Mouse (Mus musculus) stomach, postnatal 0 days (tissue): ENCODE results near the gene Mtg1. TPM values are rescaled to one million over a fixed set of nuclear protein-coding genes. Genes with fewer than 3 reads are reported as not detected.
A peak's percentile ranks its signal among the peaks of the same experiment; 100 is the strongest.

ENCODE experiments used
- ATAC-seq: fragments of 200-750 bp; cut with Nextera tagmentation; 2 replicates; pipeline ENCODE4 v1.8.0; 2017; ENCODE audit not compliant: low FRiP score, low TSS enrichment
- DNase-seq: peaks from one replicate; pipeline ENCODE4 v3.0.0-alpha.2; 2016; ENCODE audit warnings: low spot score
- H3K27ac ChIP-seq: fragments of 300-500 bp; sonication (generic); replicated peaks from 2 replicates; pipeline ENCODE4 v1.5.1; 2014; ENCODE audit warnings: mild to moderate bottlenecking, control low read depth
- H3K27me3 ChIP-seq: fragments of 300-500 bp; sonication (generic); 2 replicates; pipeline ENCODE4 v1.6.1; 2014; ENCODE audit warnings: low read length; ENCODE audit not compliant: control insufficient read depth, insufficient read depth
- H3K36me3 ChIP-seq: fragments of 300-500 bp; sonication (generic); 2 replicates; pipeline ENCODE4 v1.6.1; 2014; ENCODE audit warnings: low read length, mixed read lengths; ENCODE audit not compliant: control insufficient read depth, insufficient read depth
- H3K4me1 ChIP-seq: fragments of 300-500 bp; sonication (generic); replicated peaks from 2 replicates; pipeline ENCODE4 v1.6.1; 2014; ENCODE audit warnings: antibody characterized with exemption; ENCODE audit not compliant: control insufficient read depth, insufficient read depth
- H3K4me2 ChIP-seq: fragments of 300-500 bp; sonication (generic); replicated peaks from 2 replicates; pipeline ENCODE4 v1.6.1; 2014; ENCODE audit warnings: low read depth, mild to moderate bottlenecking, control low read depth, moderate library complexity
- H3K4me3 ChIP-seq: fragments of 300-500 bp; sonication (generic); 2 replicates; pipeline ENCODE4 v1.5.1; 2014; ENCODE audit warnings: low read depth, low read length, control low read depth
- H3K9ac ChIP-seq: fragments of 300-500 bp; sonication (generic); 2 replicates; pipeline ENCODE4 v1.6.1; 2014; ENCODE audit warnings: mild to moderate bottlenecking, low read length, control low read depth, mixed read lengths
- H3K9me3 ChIP-seq: fragments of 300-500 bp; sonication (generic); 2 replicates; pipeline ENCODE4 v1.6.1; 2016; ENCODE audit warnings: low read length; ENCODE audit not compliant: control insufficient read depth
- CTCF ChIP-seq: IDR thresholded peaks from 2 replicates; pipeline ENCODE4 v1.5.1; 2016; ENCODE audit warnings: antibody characterized with exemption, low read depth, mild to moderate bottlenecking, moderate library complexity
- EP300 ChIP-seq: optimal IDR thresholded peaks from 2 replicates; pipeline ENCODE3; 2016; ENCODE audit warnings: antibody characterized with exemption
- WGBS: fragments of 180-500 bp; shearing (Covaris S2); extraction: QIAGEN DNeasy Blood & Tissue Kit; methylation state at CpG from one replicate; pipeline ENCODE4 v1.1.7; 2014; 5-methylcytosine and 5-hydroxymethylcytosine counted together
- polyA plus RNA-seq: library from polyadenylated mRNA; unstranded; fragments of >200 nt; fragmentation: Nextera tagmentation; extraction: Ambion mirVana; gene quantifications from 2 replicates; pipeline ENCODE4 v1.2.1, GENCODE M21; 2015

Mtg1 gene
- polyA plus RNA-seq, 1 experiment from 2014 or later = 20.6 TPM

GRCm38 (mm10) chr7:140172936-140173335 is 35.6 kb downstream of the Mtg1 start, which contains the start of gene Olfr523:
Gene Olfr523 (plus strand): TSS chr7:140173217.
- Histone ChIP-seq H3K27me3 (no peaks in the 10 kb centered on the region), H3K27ac (no peak within 1 kb of the TSS), H3K4me3 (no peak within 1 kb of the TSS), H3K9me3 (no peaks in the 10 kb centered on the region), H3K4me1 (no peaks in the 10 kb centered on the region), H3K9ac (no peak within 1 kb of the TSS), H3K4me2 (no peak within 1 kb of the TSS), H3K36me3 (no peaks in the 10 kb centered on the region)
- TF ChIP-seq EP300 = no peak
- TF ChIP-seq CTCF = no peak
- ATAC-seq (no peak), DNase-seq (no peak)
- WGBS = 47% methylated on average over 1 of the region's 1 CpGs

GRCm38 (mm10) chr7:140179176-140179575 is 41.8 kb downstream of the Mtg1 start:
- ATAC-seq (no peak), DNase-seq (no peak)
- Histone ChIP-seq H3K27me3 (no peaks in the 10 kb centered on the region), H3K36me3 (no peaks in the 10 kb centered on the region), H3K9ac (no peak overlapping the region), H3K4me1 (no peaks in the 10 kb centered on the region), H3K27ac (no peak overlapping the region), H3K4me2 (no peak overlapping the region), H3K4me3 (no peak overlapping the region), H3K9me3 (no peaks in the 10 kb centered on the region)
- TF ChIP-seq EP300 (no peak), CTCF (no peak)
- WGBS = 84% methylated on average over 2 of the region's 2 CpGs

DNA sequence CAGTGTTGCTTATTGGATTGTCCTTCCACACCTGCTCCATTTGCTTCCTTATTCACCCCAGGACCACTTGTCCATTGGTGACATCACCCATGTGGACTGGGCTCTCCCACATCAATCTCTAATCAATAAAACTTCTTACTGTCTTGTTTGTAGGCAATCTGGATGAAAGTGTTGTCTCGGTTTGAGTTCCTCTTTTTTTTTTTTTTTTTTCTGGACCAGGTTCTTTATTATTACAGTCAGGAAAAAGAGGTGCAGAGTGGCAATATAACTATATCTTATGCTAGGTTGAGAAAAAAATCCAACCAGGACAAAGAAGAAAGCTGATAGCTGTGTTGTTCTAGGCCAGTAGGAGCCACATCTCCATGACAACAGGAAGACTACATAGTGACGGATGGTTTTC is 43.3 kb downstream of the Mtg1 start:
- H3K4me1 ChIP-seq = no peaks in the 10 kb centered on the region
- H3K4me3 ChIP-seq = no peak overlapping the region
- no peak overlapping the region for H3K4me2 ChIP-seq
- 74% methylated on average over 2 of the region's 2 CpGs for WGBS
- no peak overlapping the region for H3K27ac ChIP-seq
- H3K9ac ChIP-seq = no peak overlapping the region
- H3K9me3 ChIP-seq = no peaks in the 10 kb centered on the region
- H3K36me3 ChIP-seq = no peaks in the 10 kb centered on the region
- H3K27me3 ChIP-seq = no peaks in the 10 kb centered on the region
- DNase-seq = no peak
- no peak for TF ChIP-seq EP300
- no peak for TF ChIP-seq CTCF
- no peak for ATAC-seq

GRCm38 (mm10) chr7:140184206-140184605 is 46.8 kb downstream of the Mtg1 start:
- Histone ChIP-seq H3K4me2 (no peak overlapping the region), H3K4me1 (no peaks in the 10 kb centered on the region), H3K4me3 (no peak overlapping the region), H3K27ac (no peak overlapping the region), H3K36me3 (no peaks in the 10 kb centered on the region), H3K27me3 (no peaks in the 10 kb centered on the region), H3K9ac (no peak overlapping the region), H3K9me3 (no peaks in the 10 kb centered on the region)
- WGBS = 84% methylated on average over 4 of the region's 4 CpGs
- TF ChIP-seq EP300 (no peak), CTCF (no peak)
- DNase-seq (no peak), ATAC-seq (no peak)

GRCm38 (mm10) chr7:140186646-140187620 is 49.6 kb downstream of the Mtg1 start:
- TF ChIP-seq EP300 (no peak), CTCF (peak; percentile 65)
- no peaks in the 10 kb centered on the region for H3K4me1 ChIP-seq
- no peak overlapping the region for H3K27ac ChIP-seq
- no peak overlapping the region for H3K4me3 ChIP-seq
- no peak overlapping the region for H3K4me2 ChIP-seq
- 66% methylated on average over 18 of the region's 18 CpGs for WGBS
- no peak overlapping the region for H3K9ac ChIP-seq
- DNase-seq (peak; percentile 30), ATAC-seq (no peak)
- H3K27me3 ChIP-seq = no peaks in the 10 kb centered on the region
- no peaks in the 10 kb centered on the region for H3K36me3 ChIP-seq
- H3K9me3 ChIP-seq = no peaks in the 10 kb centered on the region

- no peak overlapping the region for H3K9ac ChIP-seq
- no peaks in the 10 kb centered on the region for H3K27me3 ChIP-seq
- H3K4me3 ChIP-seq = no peak overlapping the region
- no peaks in the 10 kb centered on the region for H3K9me3 ChIP-seq
- no peak for TF ChIP-seq EP300
- TF ChIP-seq CTCF = no peak
- 84% methylated on average over 7 of the region's 7 CpGs for WGBS
- no peak for ATAC-seq
- no peak overlapping the region for H3K27ac ChIP-seq
- DNase-seq = no peak
- H3K4me2 ChIP-seq = no peak overlapping the region
- no peaks in the 10 kb centered on the region for H3K36me3 ChIP-seq
- H3K4me1 ChIP-seq = no peaks in the 10 kb centered on the region
These were observed 50.5 kb downstream of the Mtg1 start for GRCm38 (mm10) chr7:140187721-140188390.
